Mouse (Mus musculus) cerebellum, adult 8-10 months (tissue): ENCODE measurements at regions not wholly inside any gene's neighbourhood (a gene's known extent, or its start where the extent isn't known, plus 50 kb on each side); places are given as distances from the start of the nearest gene placed in this dataset.

Source experiments
- DNase-seq: peaks from one replicate; pipeline ENCODE4 v3.0.0; 2022

DNA sequence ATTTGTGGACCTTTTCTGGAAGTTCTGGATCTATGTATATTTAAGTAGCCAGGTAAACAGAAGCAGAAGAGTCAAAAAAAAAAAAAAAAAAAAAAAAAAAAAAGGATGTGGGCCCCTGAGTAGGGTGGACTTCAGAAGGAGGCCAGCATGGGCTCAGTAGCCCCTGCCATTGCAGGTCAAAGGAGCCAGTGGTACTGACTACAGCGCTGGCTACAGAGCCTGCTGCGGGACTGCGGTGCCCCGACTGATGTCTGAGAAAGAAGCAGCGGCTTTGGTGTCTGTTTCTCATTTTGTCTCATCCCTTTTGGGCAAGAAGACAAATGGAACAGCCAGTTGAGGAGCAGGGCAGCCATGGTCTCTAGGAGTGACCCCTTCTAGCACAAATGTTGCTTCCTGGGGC is 134.9 kb downstream of the Gm4791 start:
- no peak for DNase-seq

DNA sequence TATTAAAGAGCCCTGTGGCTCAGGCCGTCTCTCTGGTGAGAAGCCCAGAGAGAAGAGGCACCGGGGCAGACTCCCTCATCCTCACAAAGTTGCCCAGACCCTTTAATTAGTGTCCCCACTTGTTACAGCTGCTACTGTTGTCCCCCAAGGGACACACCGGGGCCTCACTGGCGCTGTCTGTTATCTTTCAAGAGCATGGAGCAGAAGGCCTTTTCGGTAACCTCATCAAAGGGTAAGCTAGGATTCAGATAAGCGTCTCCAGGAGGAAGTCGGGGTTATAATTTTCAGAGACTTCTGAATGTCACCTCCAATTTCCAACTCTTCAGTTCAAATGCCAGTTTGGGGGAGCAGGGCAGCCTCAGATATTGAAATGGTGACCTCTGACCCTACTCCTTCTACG is 135.3 kb downstream of the Gm4791 start:
- DNase-seq: no peak

DNA sequence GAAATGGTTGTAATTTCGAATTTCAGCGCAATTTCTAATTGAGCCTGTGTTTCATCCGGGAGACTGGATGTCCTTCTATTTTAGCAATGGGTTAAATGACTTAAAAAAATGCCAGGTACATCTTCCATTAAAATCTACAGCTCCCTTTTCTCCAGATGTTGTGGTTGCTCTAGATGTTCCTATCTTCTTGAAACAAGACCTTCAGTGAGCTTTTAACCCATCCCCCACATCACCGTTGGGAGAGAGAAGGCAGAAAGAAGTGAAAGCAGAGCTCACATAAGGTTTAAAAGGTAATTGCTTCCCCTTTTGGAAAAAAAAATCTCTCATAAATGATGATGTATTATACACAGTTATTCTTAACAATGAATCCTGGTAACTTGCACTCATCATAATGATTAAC is 135.9 kb downstream of the Gm4791 start:
- no peak for DNase-seq

DNA sequence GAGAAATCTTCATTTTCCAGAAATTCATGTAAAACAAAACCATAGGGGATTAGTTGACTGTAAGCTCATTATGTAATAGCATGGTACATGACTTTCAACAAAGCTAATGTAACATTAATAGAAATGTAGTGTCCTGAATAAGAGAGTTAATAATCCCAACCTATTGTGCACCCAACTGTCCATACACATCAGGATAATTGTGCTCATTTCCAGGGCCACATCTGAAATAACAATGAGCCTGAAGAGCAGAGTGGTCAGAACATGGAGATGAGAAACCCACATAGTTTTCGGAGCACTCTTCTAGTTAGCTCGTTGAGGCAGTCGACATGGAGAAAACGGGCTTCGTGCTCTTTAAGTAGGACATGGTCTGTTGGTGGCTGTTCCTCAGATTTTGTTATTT is 138.1 kb downstream of the Gm4791 start:
- DNase-seq: no peak

DNA sequence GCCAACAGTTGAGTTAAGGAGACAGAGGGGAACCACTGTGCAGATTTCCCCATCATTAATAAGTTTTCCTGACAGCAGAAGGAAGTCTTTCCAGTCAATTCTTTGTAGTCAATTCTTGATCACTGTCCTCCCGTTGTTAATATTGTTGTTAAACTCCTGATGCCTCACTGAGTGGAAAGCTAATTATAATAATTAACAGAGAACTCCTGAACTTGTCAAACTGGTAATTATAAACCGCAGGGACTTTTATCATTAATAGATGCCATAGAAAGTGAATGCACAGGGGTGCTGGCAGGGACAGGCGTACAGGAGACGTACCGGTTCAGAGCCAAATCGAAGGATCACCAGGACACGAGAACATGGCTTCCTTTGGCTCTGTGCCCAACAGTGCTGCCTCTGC is 154.9 kb downstream of the Gm4791 start:
- no peak for DNase-seq

DNA sequence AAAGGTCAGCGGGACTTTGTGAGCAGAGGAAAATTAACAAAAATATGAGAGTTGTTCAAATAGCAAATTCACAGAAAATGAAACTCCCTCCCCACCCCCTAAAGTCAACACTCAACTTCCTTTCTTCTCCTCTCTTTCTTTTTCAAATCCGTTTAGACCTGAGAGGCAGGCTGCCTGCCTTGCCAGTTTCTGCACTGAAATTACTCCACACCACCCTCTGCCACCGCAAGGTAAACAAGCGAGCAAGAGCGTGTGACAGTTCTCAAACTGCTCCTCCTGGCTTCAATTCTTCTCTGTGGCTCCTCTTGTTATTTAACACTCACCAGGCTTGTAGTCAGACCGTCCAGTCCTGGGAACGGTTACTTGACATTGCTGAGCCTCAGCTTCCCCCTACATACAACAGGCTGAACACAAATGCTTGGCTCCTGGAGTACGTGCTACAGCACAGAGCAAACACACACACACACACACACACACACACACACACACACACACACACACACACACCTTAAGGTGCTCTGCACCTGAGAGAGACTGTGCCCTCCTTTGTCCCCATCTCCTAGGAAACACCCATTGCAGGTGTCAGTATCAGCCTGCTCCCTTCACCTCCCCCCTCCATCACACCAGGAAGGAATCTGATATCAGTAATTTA is 167.1 kb downstream of the Gm4791 start:
- DNase-seq: no peak

DNA sequence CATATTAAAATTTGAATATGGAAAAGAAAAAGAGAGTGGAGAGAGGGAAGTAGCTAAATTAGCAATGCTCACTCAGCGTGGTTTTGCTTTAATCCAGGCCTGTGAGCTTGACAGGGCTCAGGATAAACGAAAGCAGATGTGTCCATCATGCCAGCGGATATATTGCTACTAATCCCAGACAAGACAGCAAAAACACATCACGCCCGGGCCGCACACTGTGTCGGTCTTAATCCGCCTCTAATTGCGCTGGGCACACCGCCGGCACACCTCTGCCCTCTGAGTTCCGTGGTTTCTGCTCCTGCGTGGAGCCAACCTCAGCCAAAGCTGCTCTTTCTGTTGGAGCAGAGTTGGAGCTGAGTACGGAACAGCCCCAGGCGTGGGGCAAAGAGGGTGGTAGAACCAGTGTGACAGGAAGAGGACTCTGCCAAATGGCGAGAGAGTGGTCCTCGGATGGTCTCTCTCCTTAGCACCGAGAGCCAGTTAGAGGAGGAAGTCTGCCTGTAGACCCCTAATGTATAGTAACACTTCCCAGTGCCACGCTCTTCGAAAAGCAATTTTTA is 169.2 kb downstream of the Gm4791 start:
- DNase-seq: no peak

DNA sequence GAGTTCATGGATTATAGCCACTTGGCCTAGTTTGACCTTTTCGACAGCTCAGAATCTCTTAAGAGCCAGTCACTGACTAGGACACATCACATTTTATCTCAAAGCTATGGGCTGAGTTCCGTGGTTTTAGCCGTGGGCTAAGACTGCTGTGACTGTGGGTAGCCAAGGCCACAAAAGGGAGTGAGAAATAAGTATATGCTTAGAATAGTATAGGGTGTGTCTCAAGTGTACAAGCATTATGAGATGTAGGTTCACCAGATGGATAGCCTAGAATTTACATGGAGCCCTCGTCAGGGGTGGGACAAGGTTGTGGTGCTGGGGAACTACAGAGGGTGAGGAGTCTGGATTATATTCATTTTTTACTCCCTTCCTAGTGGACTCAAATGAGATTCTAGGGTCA is 177.5 kb downstream of the Gm4791 start:
- no peak for DNase-seq

DNA sequence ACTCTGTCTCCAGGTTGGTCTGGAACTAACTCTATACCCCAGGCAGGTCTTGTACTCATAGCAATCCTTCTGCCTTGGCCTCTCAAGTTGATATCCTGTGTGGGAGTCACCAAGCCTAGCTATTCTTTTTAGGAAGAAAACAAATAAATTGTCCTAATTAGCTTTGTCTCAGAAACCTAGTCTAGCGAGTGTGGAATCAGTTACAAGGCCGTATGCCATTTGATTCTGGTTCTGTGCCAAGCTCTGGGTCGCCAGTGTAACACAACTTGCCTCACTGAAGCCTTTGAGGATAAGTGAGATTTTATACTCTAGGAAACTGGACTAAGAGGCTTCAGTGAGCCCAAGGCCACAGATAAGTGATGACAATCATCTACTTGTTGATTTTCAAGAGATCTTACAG is 219.6 kb downstream of the Gm4791 start:
- DNase-seq: no peak

DNA sequence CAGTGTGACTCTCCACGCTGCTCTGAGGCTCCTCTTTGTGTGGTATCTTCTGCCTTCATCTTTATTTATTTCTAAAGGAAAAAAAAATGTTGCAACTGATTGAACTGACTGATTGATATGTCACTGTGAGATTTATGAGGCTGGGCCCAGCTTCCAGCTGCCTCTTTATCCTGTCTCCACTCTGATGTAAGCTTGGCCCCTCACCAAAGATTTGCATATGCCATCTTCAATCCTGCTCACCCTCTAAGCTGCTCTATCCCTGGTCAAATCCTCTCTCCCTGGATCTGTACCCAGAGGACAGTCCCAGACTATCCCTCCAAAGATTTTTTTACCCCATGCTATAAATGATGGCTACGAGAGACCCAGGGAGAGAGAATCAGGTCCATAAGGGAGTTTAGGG is 225.0 kb downstream of the Gm4791 start:
- DNase-seq: no peak

DNA sequence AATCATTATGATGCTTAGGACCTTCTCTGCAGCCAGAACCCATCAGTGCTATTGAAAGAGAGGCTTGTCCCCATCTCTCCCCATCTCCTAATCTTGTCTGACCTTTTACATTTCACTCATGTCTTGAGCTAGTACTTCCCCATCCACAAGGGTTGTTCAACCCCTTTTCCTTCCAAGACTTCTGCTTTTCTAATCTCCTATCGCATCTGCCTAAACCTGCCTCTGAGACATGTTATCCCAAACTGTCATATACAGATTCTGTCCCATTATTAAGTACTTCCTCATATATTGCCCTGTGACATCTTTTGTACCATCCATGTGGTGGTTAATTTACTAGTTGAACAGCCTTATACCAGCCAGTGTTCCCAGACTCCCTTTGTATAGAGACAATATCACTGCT is 225.7 kb downstream of the Gm4791 start:
- no peak for DNase-seq

DNA sequence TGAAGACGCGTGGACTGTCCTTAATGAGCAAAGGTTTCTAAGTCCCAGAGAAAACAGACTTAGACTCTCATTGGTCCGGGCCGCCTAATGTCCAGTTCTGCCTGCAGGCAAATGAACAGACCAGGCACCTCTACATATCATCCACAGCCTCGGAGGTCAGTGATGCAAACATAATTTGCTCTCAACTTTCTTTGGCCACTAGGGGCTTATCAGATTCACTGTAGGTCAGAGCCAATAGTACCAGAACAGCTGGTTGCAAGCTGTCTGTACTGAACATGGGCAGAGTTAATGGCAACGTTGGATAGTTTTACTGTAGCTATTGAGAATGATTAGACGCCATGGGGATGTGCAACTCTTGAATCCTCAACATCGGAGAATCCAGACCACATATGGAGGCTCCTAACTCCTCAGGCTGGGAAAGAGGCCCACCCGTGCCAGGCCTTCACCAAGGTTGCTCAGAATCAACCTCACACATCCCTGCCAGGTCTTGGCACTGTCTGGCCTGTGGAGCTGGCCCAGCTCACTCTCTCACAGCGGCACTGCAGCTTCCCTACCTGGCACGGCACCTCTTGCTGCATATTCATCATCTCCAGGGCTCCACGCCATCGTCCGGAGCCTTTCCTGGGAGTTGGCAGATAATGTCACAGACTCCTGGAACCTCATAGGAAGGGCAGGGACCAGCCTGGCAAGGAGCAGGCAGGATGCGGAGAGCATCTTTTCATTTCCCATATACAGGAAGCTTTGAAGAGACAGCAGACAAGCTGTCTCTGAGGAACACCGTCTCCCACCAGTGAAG is 228.1 kb downstream of the Gm4791 start:
- DNase-seq: peak; percentile 86

DNA sequence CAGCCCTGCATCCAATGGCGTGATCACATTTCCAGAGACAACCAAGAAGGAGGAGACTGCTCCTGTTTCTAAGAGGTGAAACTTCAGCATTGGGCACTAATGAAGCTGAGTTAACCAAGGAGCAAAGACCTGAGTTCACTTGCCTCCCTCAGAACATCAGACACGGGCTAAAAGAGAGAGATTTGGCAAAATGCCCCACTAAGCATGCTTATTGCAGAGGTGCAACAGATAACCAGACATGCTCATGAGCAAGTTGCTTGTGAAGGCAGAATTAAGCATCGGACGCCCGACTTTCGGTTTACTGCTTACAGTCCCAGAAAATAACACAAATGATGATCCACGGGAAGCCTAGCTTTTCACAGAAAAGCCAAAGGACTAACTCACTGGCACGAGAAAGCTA is 228.8 kb downstream of the Gm4791 start:
- no peak for DNase-seq

DNA sequence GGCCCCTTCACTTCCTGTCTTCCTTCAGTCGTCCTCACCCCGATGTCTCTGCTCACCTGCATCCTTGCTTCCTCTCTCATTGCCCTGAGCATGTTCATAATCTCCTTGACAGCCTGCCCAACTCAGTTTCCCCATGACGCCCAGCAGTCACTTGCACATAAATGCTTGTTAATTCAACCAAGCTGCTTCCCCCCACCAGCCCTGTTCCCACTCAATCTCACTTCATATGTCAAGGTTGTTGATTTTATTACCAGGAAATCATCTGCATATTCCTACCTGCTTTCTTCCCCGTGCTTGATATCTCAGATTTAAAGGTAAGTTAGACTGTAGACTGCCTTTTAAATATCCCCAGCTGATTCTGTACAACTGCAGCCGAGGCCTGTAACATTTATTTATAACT is 230.2 kb downstream of the Gm4791 start:
- no peak for DNase-seq

DNA sequence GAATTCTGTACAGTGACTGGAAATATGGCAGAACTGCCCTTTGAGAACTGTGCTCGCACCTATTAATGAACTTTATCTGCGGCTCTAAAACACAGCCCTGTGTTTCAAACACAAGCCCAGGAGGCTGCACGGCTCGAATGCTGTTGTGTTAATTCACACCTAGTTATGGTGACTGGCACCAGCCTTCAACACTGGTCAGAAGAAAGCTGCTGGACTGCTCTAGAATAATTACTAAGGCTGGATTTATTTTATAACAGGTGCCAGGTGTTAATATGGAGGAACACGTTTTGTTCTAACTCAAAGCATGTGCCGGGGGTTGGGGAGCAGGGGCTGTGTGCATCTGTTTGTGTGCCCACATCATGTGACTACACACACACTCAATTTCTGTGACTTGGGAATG is 230.8 kb downstream of the Gm4791 start:
- DNase-seq: no peak

DNA sequence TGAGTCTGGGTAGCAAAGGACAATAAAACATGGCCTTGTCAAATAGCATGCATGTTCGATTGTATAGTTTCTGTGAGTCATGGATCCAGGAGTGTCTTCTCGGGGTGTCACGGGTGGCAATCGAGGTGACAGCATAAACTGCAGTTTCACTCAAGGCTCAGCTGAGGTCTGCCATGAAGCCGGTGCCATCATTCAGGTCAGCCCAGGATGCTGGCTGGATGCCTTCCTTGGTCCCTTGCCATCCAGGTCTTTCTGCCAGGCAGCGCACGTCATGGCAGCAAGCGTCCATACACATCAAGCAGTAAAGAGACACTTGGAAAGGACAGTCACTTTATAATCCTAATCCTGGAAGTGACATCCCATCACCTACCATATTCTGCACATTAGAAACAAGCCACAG is 242.4 kb downstream of the Gm4791 start:
- DNase-seq: peak; percentile 86

DNA sequence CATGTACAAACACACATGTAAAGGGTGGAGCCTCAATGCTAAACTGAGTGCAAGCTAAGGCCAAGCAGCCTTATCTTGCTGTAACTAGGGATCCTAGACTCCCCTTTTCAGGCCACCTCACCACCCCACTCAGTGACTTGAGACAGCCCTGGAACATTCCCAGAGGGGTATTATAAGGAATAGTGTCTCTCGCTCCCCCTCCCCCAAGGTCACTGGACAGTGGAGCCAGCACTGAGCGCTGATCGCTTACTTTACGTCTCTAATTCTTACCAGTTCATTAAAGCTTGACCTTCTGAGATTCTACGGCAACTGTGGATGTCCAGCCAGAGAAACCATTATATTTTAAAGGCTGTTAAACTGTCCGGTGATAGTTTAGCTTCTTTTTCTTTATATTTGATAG is 243.5 kb downstream of the Gm4791 start:
- DNase-seq: no peak

DNA sequence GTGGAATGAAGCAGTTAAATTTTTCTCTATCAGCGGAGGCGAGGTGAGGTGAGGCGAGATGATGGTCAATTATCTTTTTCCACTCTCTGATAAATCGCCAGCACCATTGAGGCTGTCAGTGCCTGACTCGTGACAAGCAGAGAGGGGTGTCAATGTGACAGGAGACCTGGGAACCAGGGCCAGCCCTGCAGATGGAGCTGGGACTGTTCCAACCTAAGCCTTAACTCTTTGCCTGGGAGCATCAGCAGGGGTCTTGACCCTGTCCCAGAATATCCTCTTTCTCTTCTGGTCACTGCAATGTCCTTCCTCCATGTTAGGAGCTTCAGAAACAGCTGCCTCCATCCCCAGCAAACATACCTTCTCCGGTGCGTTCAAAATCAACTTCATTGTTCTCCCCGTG is 244.0 kb downstream of the Gm4791 start:
- DNase-seq: no peak

DNA sequence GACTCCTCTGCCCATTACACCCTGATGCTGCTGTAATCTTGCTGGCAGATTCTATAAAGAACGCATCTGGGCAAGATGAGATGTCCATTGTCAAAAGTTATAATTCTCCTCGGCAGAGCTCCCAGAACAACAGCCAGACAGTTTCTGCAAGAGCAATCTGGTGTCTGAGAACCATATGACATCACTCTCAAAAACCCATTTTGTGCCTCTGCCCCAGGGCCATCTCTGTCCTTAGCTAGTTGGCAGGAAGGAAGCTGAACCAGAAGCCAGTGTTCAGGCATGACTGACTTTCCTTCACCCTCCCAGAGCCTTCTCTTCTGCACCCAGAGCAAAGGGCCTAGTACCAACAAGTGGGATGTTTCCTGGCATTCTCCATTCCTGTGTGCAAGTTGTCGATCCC is 250.5 kb downstream of the Gm4791 start:
- DNase-seq: no peak

DNA sequence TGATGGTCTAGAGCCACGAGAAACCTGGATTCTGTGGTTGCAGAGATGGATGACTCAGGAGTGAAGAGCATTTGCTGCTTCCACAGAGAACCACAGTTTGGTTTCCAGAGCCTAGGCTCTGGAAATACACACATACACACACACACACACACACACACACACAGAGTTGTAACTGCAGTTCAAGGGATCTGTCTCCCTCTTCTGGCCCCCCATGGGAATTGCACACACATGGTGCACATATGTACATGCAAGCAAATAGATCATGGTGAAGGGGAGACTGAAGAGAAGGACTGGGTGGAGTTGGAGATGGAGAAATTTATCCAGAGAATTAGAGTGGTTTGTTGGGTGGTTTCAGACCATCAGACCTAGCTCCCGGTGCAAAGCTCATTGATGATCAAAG is 252.6 kb downstream of the Gm4791 start:
- no peak for DNase-seq

DNA sequence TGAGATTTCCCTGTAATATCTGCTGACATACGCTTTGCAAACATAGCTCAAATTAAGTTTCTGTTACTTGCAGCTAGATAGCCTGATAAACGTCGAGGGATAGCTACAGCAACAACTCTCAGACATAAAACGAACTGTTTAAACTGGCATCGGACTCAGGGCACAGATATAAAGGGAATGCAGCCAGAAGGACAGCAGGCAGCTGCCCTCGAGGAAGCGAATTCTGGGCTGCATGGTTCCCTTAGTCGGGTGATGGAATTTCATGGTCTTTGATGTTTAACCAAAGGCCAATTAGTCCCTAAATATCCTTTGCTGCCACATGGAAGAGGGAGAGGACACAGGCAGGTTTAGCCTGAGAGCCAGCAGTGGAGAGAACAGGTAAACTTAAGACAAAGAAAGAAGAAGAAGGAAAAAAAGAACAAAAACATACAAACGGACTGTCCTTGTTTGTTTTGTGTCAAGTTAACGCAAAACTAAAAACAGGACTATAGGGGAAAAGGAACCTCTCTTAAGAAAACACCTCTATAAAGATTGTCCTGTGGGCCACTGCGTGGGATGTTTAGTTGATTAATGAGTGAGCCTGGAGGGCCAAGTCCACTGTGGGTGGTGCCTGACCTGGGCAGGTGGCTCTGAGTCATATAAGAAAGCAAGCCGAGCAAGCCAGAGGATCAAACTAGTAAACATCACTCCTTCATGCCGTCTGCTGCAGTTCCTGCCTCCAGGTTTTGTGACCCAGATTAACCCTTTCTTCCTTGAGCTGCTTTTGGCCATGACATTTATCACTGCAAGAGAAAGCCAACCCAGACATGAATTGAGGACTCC is 255.5 kb downstream of the Gm4791 start:
- DNase-seq: no peak

DNA sequence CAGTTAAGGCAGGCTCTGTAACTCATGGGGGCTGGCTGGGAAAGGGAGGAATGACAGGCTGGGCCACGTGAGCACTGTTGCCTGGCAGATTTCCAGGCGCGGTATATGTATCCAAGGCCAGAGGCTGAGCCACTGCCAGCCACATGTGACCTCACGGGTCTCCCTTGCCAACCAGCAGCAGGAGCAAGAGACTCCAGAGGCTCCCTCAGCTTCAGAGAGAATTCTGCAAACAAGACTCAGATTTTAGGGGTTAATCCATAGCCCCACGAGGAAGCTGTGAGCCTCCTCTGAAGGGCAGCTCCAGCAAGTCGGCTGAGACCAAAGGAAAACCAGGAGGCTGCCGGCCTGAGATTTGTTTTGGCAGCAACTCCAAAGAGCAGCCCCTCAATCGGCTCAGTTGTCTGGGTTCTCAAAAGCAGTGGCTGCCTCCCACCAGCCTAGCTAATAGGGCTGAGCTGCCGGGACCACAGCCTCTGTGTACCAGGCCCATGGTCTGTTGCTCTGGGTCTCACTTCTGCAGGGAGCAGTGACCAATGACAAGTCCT is 264.0 kb upstream of the Cadm1 start:
- no peak for DNase-seq

DNA sequence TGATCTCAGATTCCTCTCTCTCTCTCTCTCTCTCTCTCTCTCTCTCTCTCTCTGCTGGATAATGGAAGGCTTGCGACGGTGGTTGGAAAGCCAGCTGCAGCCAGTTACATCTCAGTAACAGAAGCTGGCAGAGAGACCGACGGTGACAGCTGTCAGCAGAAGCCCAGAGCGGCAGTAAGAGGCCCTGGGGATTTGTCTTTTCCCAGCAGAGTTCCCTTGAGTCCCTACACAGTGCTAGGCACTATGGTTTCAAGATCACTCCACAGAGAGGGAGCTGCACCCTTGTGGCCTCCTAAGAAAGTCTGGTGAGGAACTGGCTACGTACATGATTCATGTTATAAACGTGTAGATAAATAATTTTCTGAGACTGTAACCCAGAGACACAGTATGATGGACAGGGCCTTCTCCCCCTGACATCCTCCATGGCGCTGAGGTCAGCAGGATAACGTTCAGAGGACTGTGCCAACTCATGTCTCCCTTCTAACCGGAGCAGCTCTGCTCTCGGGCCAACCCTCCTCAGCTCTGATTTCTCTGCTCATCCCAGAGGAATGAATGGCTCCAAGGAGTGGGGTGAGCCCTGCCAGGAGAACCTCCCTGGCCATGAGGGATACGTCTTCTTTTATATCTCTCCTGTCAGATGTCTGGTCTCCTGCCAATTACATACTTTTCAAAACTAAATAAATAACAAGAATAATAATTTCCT is 253.5 kb upstream of the Cadm1 start:
- DNase-seq: no peak
